Mouse (Mus musculus): ENCODE results near the gene Vamp8. TPM values are rescaled to one million over a fixed set of nuclear protein-coding genes. Genes with fewer than 3 reads are reported as not detected.

The Vamp8 gene
- total and polyA plus RNA-seq, 2 experiments from 2014 or later, result 10.3 to 21.3 TPM

GRCm38 (mm10) chr6:72354025-72354424 lies 36.5 kb downstream of the Vamp8 start:
- no peak for TF ChIP-seq CTCF (IDR thresholded peaks at IDR 0.05; ENCODE audit: low read depth)
- ATAC-seq (no peak), DNase-seq (no peak)
- H3K36me3 ChIP-seq (ENCODE audit: insufficient read depth), result peaks cover 29% of the 10 kb centered on the region
- H3K4me1 ChIP-seq (ENCODE audit: insufficient read depth), result 0 out of 2 replicates have a peak, but pooled peaks cover 6% of the 10 kb centered on the region
- no peaks in the 10 kb centered on the region for H3K9me3 ChIP-seq (ENCODE audit: low read length)
- no peak overlapping the region for H3K4me3 ChIP-seq (ENCODE audit: low read depth, low read length)
- 82% methylated on average over 1 of the region's 1 CpGs for WGBS
- no peak overlapping the region for H3K4me2 ChIP-seq (ENCODE audit: low read depth)
- H3K27me3 ChIP-seq (ENCODE audit: insufficient read depth, low read length), result no peaks in the 10 kb centered on the region
- H3K9ac ChIP-seq, result no peak overlapping the region
- H3K27ac ChIP-seq (ENCODE audit: low read depth, low read length), result no peak overlapping the region

- no peak for TF ChIP-seq CTCF (IDR thresholded peaks at IDR 0.05; ENCODE audit: low read depth)
These were observed 37.7 kb downstream of the Vamp8 start for GRCm38 (mm10) chr6:72352636-72353405.

GRCm38 (mm10) chr6:72350214-72350613 lies 40.3 kb downstream of the Vamp8 start:
- H3K27ac ChIP-seq (ENCODE audit: low read depth, low read length), result no peak overlapping the region
- no peak overlapping the region for H3K9ac ChIP-seq
- no peak overlapping the region for H3K4me3 ChIP-seq (ENCODE audit: low read depth, low read length)
- WGBS, result 96% methylated on average over 2 of the region's 2 CpGs
- ATAC-seq (no peak), DNase-seq (no peak)
- peaks cover 16% of the 10 kb centered on the region for H3K36me3 ChIP-seq (ENCODE audit: insufficient read depth)
- H3K9me3 ChIP-seq (ENCODE audit: low read length), result no peaks in the 10 kb centered on the region
- H3K4me1 ChIP-seq (ENCODE audit: insufficient read depth), result peaks cover 13% of the 10 kb centered on the region
- TF ChIP-seq CTCF (IDR thresholded peaks at IDR 0.05; ENCODE audit: low read depth), result no peak
- H3K4me2 ChIP-seq (ENCODE audit: low read depth), result no peak overlapping the region
- H3K27me3 ChIP-seq (ENCODE audit: insufficient read depth, low read length), result no peaks in the 10 kb centered on the region

More at GRCm38 (mm10) chr6:72352636-72353405, 37.7 kb downstream of the Vamp8 start:
- Histone ChIP-seq H3K27ac (ENCODE audit: low read depth, low read length) (no peak overlapping the region), H3K27me3 (ENCODE audit: insufficient read depth, low read length) (no peaks in the 10 kb centered on the region), H3K4me1 (ENCODE audit: insufficient read depth) (peaks cover 12% of the 10 kb centered on the region; the same call in 1 of the 2 replicates), H3K9me3 (ENCODE audit: low read length) (no peaks in the 10 kb centered on the region), H3K4me2 (ENCODE audit: low read depth) (no peak overlapping the region), H3K4me3 (ENCODE audit: low read depth, low read length) (no peak overlapping the region), H3K36me3 (ENCODE audit: insufficient read depth) (peaks cover 19% of the 10 kb centered on the region), H3K9ac (no peak overlapping the region)
- ATAC-seq (no peak), DNase-seq (no peak)
- 69% methylated on average over 5 of the region's 5 CpGs for WGBS

- no peak for TF ChIP-seq CTCF (IDR thresholded peaks at IDR 0.05; ENCODE audit: low read depth)
- no peak overlapping the region for H3K9ac ChIP-seq
- WGBS, result 81% methylated on average over 10 of the region's 10 CpGs
- no peaks in the 10 kb centered on the region for H3K27me3 ChIP-seq (ENCODE audit: insufficient read depth, low read length)
- H3K36me3 ChIP-seq (ENCODE audit: insufficient read depth), result peaks cover 16% of the 10 kb centered on the region
- ATAC-seq, result no peak
- peak overlapping the region; percentile 76 for H3K4me2 ChIP-seq (ENCODE audit: low read depth)
- peaks cover 18% of the 10 kb centered on the region for H3K4me1 ChIP-seq (ENCODE audit: insufficient read depth)
- no peak overlapping the region for H3K27ac ChIP-seq (ENCODE audit: low read depth, low read length)
- H3K4me3 ChIP-seq (ENCODE audit: low read depth, low read length), result no peak overlapping the region
- no peak for DNase-seq
- H3K9me3 ChIP-seq (ENCODE audit: low read length), result no peaks in the 10 kb centered on the region
These were observed 42.1 kb downstream of the Vamp8 start for GRCm38 (mm10) chr6:72348411-72348810.

- DNase-seq (peak; percentile 73), ATAC-seq (peak; percentile 66)
- H3K27ac ChIP-seq (ENCODE audit: low read depth, low read length), result peak within 1 kb of the TSS; percentile 83
- H3K4me2 ChIP-seq (ENCODE audit: low read depth), result peak within 1 kb of the TSS; percentile 76
- no peaks in the 10 kb centered on the region for H3K27me3 ChIP-seq (ENCODE audit: insufficient read depth, low read length)
- peak; percentile 43 for TF ChIP-seq CTCF (IDR thresholded peaks at IDR 0.05; ENCODE audit: low read depth)
- 2% methylated on average over 65 of the region's 72 CpGs for WGBS
- peaks cover 16% of the 10 kb centered on the region for H3K36me3 ChIP-seq (ENCODE audit: insufficient read depth)
- H3K9me3 ChIP-seq (ENCODE audit: low read length), result no peaks in the 10 kb centered on the region
- H3K9ac ChIP-seq, result peak within 1 kb of the TSS; percentile 72
- H3K4me1 ChIP-seq (ENCODE audit: insufficient read depth), result peaks cover 18% of the 10 kb centered on the region
- peak within 1 kb of the TSS; percentile 58 for H3K4me3 ChIP-seq (ENCODE audit: low read depth, low read length)
These were observed 43.1 kb downstream of the Vamp8 start, which contains the start of gene 0610030E20Rik for GRCm38 (mm10) chr6:72347166-72347941. 0610030E20Rik (plus strand) TSS chr6:72347317.

- DNase-seq (no peak), ATAC-seq (no peak)
- Histone ChIP-seq H3K27me3 (ENCODE audit: insufficient read depth, low read length) (no peaks in the 10 kb centered on the region), H3K4me3 (ENCODE audit: low read depth, low read length) (no peak overlapping the region), H3K4me2 (ENCODE audit: low read depth) (no peak overlapping the region), H3K36me3 (ENCODE audit: insufficient read depth) (peaks cover 16% of the 10 kb centered on the region), H3K27ac (ENCODE audit: low read depth, low read length) (no peak overlapping the region), H3K9ac (no peak overlapping the region), H3K9me3 (ENCODE audit: low read length) (no peaks in the 10 kb centered on the region), H3K4me1 (ENCODE audit: insufficient read depth) (peaks cover 18% of the 10 kb centered on the region)
- no peak for TF ChIP-seq CTCF (IDR thresholded peaks at IDR 0.05; ENCODE audit: low read depth)
- WGBS, result 87% methylated on average over 4 of the region's 4 CpGs
These were observed 44.2 kb downstream of the Vamp8 start for GRCm38 (mm10) chr6:72346261-72346660.

- Histone ChIP-seq H3K4me1 (ENCODE audit: insufficient read depth) (peaks cover 18% of the 10 kb centered on the region), H3K27me3 (ENCODE audit: insufficient read depth, low read length) (no peaks in the 10 kb centered on the region), H3K9ac (peak overlapping the region; percentile 72; the same call in 1 of the 2 replicates), H3K4me2 (ENCODE audit: low read depth) (peak overlapping the region; percentile 63), H3K36me3 (ENCODE audit: insufficient read depth) (peaks cover 12% of the 10 kb centered on the region), H3K4me3 (ENCODE audit: low read depth, low read length) (peak overlapping the region; percentile 80), H3K27ac (ENCODE audit: low read depth, low read length) (no peak overlapping the region), H3K9me3 (ENCODE audit: low read length) (no peaks in the 10 kb centered on the region)
- TF ChIP-seq CTCF (IDR thresholded peaks at IDR 0.05; ENCODE audit: low read depth), result no peak
- 56% methylated on average over 6 of the region's 6 CpGs for WGBS
- ATAC-seq (no peak), DNase-seq (no peak)
These were observed 44.9 kb downstream of the Vamp8 start for GRCm38 (mm10) chr6:72345633-72346032.
